Mouse (Mus musculus) forebrain, embryonic 11.5 days (tissue): ENCODE data around the gene Spock2. TPM values are rescaled to one million over a fixed set of nuclear protein-coding genes. Genes with fewer than 3 reads are reported as not detected.
"Not testable (repeated sequence)": the region's sequence is repeated elsewhere in the genome, so short reads cannot be mapped to it uniquely, and the experiment has no call there.

Source experiments
- ATAC-seq: fragments of 200-750 bp; cut with Nextera tagmentation; replicated peaks from 2 replicates; pipeline ENCODE4 v1.8.0; 2017; ENCODE audit warnings: moderate TSS enrichment; ENCODE audit not compliant: low FRiP score
- DNase-seq: peaks from one replicate; pipeline ENCODE4 v3.0.0-alpha.2; 2017; ENCODE audit warnings: low spot score
- H3K27ac ChIP-seq: fragments of 300-500 bp; sonication (generic); 2 replicates; pipeline ENCODE4 v1.5.1; 2014; ENCODE audit warnings: low read depth, low read length
- H3K27me3 ChIP-seq: fragments of 300-500 bp; sonication (generic); 2 replicates; pipeline ENCODE4 v1.6.1; 2014; ENCODE audit warnings: mild to moderate bottlenecking, low read length, mixed read lengths; ENCODE audit not compliant: control insufficient read depth, insufficient read depth
- H3K36me3 ChIP-seq: fragments of 300-500 bp; sonication (generic); 2 replicates; pipeline ENCODE4 v1.6.1; 2014; ENCODE audit warnings: mild to moderate bottlenecking, low read length, moderate library complexity, mixed read lengths; ENCODE audit not compliant: control insufficient read depth, insufficient read depth
- H3K4me1 ChIP-seq: fragments of 300-500 bp; sonication (generic); replicated peaks from 2 replicates; pipeline ENCODE4 v1.6.1; 2014; ENCODE audit warnings: low read length, mixed read lengths; ENCODE audit not compliant: control insufficient read depth, insufficient read depth
- H3K4me2 ChIP-seq: fragments of 300-500 bp; sonication (generic); 2 replicates; pipeline ENCODE4 v1.6.1; 2014; ENCODE audit warnings: low read depth, mild to moderate bottlenecking, low read length, moderate library complexity, mixed read lengths; ENCODE audit not compliant: severe bottlenecking
- H3K4me3 ChIP-seq: fragments of 300-500 bp; sonication (generic); 2 replicates; pipeline ENCODE4 v1.5.1; 2014; ENCODE audit warnings: low read depth, low read length
- H3K9ac ChIP-seq: fragments of 300-500 bp; sonication (generic); 2 replicates; pipeline ENCODE4 v1.6.1; 2014; ENCODE audit warnings: low read length
- H3K9me3 ChIP-seq: fragments of 300-500 bp; sonication (generic); 2 replicates; pipeline ENCODE4 v1.6.1; 2016; ENCODE audit warnings: low read length, mixed read lengths; ENCODE audit not compliant: control insufficient read depth
- WGBS: fragments of 180-500 bp; shearing (Covaris S2); extraction: QIAGEN DNeasy Blood & Tissue Kit; methylation state at CpG from one replicate; pipeline ENCODE4 v1.1.7; 2014; 5-methylcytosine and 5-hydroxymethylcytosine counted together
- polyA plus RNA-seq: library from polyadenylated mRNA; unstranded; fragments of >200 nt; fragmentation: Nextera tagmentation; extraction: Ambion mirVana; gene quantifications from 2 replicates; pipeline ENCODE4 v1.2.1, GENCODE M21; 2014

The Spock2 gene
- polyA plus RNA-seq, 1 experiment from 2014 or later = 5.5 TPM

DNA sequence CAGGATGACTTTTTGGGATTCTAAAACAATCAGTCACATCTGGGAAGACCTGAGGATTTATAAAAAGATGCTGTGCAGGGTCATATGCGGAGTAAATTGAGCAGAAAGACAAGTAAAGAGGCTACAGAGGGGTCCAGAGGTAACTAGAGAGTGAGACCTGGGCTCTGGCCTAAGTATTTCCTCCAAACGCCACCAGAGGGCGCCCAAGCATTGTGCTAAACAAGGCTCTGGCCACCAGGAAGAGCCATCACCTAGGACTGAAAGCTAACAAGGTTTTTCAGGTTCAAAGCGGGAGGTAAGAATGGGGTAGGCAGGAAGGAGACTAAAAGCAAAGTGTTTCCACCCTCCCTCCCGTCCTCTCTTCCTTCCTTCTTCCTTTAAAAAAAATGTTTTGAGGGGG is 42.1 kb downstream of the Spock2 start:
- no peaks in the 10 kb centered on the region; the same call in 1 of the 2 replicates for H3K27me3 ChIP-seq
- H3K4me3 ChIP-seq = no peak overlapping the region
- no peaks in the 10 kb centered on the region for H3K4me1 ChIP-seq
- no peaks in the 10 kb centered on the region for H3K9me3 ChIP-seq
- no peaks in the 10 kb centered on the region for H3K36me3 ChIP-seq
- no peak overlapping the region for H3K27ac ChIP-seq
- DNase-seq (peak; percentile 92), ATAC-seq (0 out of 2 replicates have a peak, but pooled peaks have one; percentile 49)
- no peak overlapping the region for H3K9ac ChIP-seq
- H3K4me2 ChIP-seq = no peak overlapping the region
- 4% methylated on average over 5 of the region's 5 CpGs for WGBS

DNA sequence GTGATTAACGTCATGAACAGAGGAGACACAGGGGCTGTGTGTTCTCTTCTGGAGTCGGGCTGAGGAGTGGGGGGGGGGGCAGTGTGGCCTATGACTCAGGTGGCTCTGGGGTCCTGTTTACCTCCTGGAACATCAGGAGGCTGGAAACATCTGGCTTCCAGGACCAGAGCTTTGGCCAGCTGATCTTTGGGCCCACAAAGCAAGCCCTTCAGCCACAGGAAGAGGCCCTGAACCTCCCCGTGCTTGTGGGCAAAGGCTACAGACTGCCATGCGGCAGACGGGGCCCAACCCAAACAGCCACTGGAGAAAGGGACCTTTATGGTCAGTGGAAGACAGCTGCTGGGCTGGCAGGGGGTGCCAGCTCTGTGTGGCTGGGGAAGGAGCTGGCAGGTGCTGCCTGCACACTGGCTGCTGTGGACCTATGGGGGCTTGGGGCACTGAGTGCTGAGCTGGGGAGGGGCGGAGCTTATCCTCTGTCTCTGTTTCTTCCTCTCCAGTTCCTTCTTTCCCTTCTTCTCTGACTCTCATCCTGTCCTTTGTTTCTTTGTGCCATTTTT is 45.2 kb downstream of the Spock2 start:
- no peaks in the 10 kb centered on the region for H3K36me3 ChIP-seq
- no peak overlapping the region for H3K27ac ChIP-seq
- DNase-seq (no peak), ATAC-seq (no peak)
- WGBS = 69% methylated on average over 6 of the region's 6 CpGs
- no peak overlapping the region for H3K4me2 ChIP-seq
- no peaks in the 10 kb centered on the region for H3K9me3 ChIP-seq
- no peaks in the 10 kb centered on the region for H3K4me1 ChIP-seq
- H3K27me3 ChIP-seq = no peaks in the 10 kb centered on the region; the same call in 1 of the 2 replicates
- no peak overlapping the region; the same call in 1 of the 2 replicates for H3K9ac ChIP-seq
- no peak overlapping the region for H3K4me3 ChIP-seq

GRCm38 (mm10) chr10:60156016-60156415 is 50.0 kb downstream of the Spock2 start:
- no peak for ATAC-seq

GRCm38 (mm10) chr10:60158144-60158543 is 52.1 kb downstream of the Spock2 start:
- DNase-seq = no peak
- H3K4me3 ChIP-seq = no peak overlapping the region
- no peaks in the 10 kb centered on the region for H3K4me1 ChIP-seq
- no peaks in the 10 kb centered on the region for H3K27me3 ChIP-seq
- H3K4me2 ChIP-seq = no peak overlapping the region
- H3K36me3 ChIP-seq = no peaks in the 10 kb centered on the region
- H3K9me3 ChIP-seq = no peaks in the 10 kb centered on the region
- ATAC-seq = no peak
- 90% methylated on average over 3 of the region's 3 CpGs for WGBS
- no peak overlapping the region for H3K9ac ChIP-seq
- no peak overlapping the region for H3K27ac ChIP-seq

More at GRCm38 (mm10) chr10:60156016-60156415, 50.0 kb downstream of the Spock2 start:
- no peaks in the 10 kb centered on the region for H3K36me3 ChIP-seq
- no peak for DNase-seq
- H3K4me1 ChIP-seq = no peaks in the 10 kb centered on the region
- no peak overlapping the region for H3K4me2 ChIP-seq
- no peak overlapping the region for H3K9ac ChIP-seq
- no peaks in the 10 kb centered on the region for H3K9me3 ChIP-seq
- no peak overlapping the region for H3K27ac ChIP-seq
- H3K4me3 ChIP-seq = no peak overlapping the region
- H3K27me3 ChIP-seq = no peaks in the 10 kb centered on the region

- H3K9me3 ChIP-seq, DNase-seq, H3K4me2 ChIP-seq, H3K4me3 ChIP-seq, H3K4me1 ChIP-seq, H3K27me3 ChIP-seq, ATAC-seq, H3K9ac ChIP-seq, H3K36me3 ChIP-seq, H3K27ac ChIP-seq: not testable (repeated sequence)
- WGBS = 81% methylated on average over 3 of the region's 3 CpGs
These were observed 55.4 kb downstream of the Spock2 start for GRCm38 (mm10) chr10:60161397-60161796.

- not testable (repeated sequence) for H3K36me3 ChIP-seq, H3K27me3 ChIP-seq, H3K9ac ChIP-seq, ATAC-seq, H3K9me3 ChIP-seq, H3K4me2 ChIP-seq, DNase-seq, H3K4me1 ChIP-seq, H3K4me3 ChIP-seq, H3K27ac ChIP-seq
- WGBS = 86% methylated on average over 8 of the region's 8 CpGs
These were observed 56.4 kb downstream of the Spock2 start for GRCm38 (mm10) chr10:60162184-60162972.

- no peak overlapping the region for H3K9ac ChIP-seq
- no peak overlapping the region for H3K4me2 ChIP-seq
- no peaks in the 10 kb centered on the region for H3K4me1 ChIP-seq
- H3K36me3 ChIP-seq = no peaks in the 10 kb centered on the region
- H3K27ac ChIP-seq = no peak overlapping the region
- H3K27me3 ChIP-seq = no peaks in the 10 kb centered on the region
- WGBS = 93% methylated on average over 6 of the region's 6 CpGs
- ATAC-seq = no peak
- H3K4me3 ChIP-seq = no peak overlapping the region
- H3K9me3 ChIP-seq = no peaks in the 10 kb centered on the region
- no peak for DNase-seq
These were observed 56.9 kb downstream of the Spock2 start for GRCm38 (mm10) chr10:60162973-60163255.

- no peak overlapping the region for H3K9ac ChIP-seq
- no peak overlapping the region for H3K4me2 ChIP-seq
- no peaks in the 10 kb centered on the region for H3K9me3 ChIP-seq
- H3K27ac ChIP-seq = no peak overlapping the region
- H3K27me3 ChIP-seq = no peaks in the 10 kb centered on the region
- H3K4me3 ChIP-seq = no peak overlapping the region
- DNase-seq (no peak), ATAC-seq (no peak)
- 84% methylated on average over 1 of the region's 1 CpGs for WGBS
- no peaks in the 10 kb centered on the region for H3K4me1 ChIP-seq
- no peaks in the 10 kb centered on the region for H3K36me3 ChIP-seq
These were observed 58.9 kb downstream of the Spock2 start for GRCm38 (mm10) chr10:60164869-60165268.

DNA sequence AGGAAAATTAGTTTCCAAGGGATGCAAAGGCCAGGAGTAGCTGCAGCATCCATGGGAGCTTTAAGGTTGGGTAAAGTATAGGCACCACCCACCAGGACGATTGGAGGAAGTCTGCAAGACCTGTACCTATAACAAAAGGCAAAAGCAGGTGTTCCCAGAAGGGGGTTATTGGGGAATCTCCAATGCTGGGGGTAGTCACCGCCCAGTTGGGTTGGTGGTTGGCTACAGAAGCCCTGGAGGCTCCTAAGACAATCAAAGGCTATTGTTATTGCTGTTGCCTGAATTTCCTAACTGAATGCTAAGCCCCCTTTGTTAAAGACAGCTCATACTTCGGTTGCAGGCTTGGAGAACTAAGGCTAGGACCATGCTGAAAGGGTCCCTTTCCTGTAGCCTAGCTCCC is 60.0 kb downstream of the Spock2 start:
- Histone ChIP-seq H3K4me3 (no peak overlapping the region), H3K27ac (no peak overlapping the region), H3K4me2 (no peak overlapping the region), H3K27me3 (no peaks in the 10 kb centered on the region), H3K9ac (no peak overlapping the region), H3K36me3 (no peaks in the 10 kb centered on the region), H3K4me1 (no peaks in the 10 kb centered on the region), H3K9me3 (no peaks in the 10 kb centered on the region)
- 14% methylated on average over 3 of the region's 3 CpGs for WGBS
- DNase-seq = no peak
- ATAC-seq = no peak
